Mouse (Mus musculus) induced T-regulatory cell, adult 2 months (primary cell): ENCODE measurements around the gene Med6.

Experiments used
- DNase-seq: peaks from one replicate; pipeline ENCODE4 v3.0.0-alpha.2; 2012; ENCODE audit warnings: low read depth

Med6 gene

DNA sequence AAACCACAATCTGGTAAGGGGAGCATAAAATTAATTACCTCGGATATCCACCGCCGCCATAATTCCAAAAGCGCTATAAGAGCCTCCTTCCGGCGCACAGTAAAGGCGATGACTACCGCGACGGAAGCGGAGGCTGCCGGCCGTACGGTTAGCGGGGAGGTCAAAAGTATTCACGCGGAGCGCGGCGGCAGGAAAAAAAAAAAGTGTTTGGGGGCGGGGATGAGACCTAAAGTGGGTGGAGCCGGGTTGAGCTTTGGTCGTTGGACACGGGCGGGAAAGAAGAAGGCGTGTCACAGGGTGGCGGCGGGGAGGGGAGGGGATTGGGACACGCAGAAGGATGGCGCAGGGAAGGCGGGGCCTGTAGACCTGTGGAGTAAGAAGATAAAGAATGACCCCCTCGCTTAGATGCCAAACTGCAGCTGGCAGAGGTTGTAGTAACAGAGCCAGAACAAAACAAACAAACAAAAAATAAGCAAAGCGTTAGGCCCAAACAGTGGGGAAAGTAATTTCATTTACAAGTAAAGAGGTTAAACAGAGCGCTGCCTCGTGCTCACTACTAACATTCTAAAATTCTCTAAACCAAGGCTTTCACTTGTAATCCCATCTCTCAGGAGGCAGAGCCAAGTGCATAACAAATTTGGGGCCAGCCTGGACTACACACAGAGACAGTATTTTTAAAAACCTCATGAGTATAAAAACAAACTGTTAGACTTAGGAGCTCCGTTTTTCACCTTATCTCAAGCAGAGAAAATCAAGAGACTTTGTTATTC is at the start of gene Med6:
TSS of gene Med6 (minus strand) at position 107 of the 770 bp plus-strand sequence.
- DNase-seq, result peak; percentile 98

DNA sequence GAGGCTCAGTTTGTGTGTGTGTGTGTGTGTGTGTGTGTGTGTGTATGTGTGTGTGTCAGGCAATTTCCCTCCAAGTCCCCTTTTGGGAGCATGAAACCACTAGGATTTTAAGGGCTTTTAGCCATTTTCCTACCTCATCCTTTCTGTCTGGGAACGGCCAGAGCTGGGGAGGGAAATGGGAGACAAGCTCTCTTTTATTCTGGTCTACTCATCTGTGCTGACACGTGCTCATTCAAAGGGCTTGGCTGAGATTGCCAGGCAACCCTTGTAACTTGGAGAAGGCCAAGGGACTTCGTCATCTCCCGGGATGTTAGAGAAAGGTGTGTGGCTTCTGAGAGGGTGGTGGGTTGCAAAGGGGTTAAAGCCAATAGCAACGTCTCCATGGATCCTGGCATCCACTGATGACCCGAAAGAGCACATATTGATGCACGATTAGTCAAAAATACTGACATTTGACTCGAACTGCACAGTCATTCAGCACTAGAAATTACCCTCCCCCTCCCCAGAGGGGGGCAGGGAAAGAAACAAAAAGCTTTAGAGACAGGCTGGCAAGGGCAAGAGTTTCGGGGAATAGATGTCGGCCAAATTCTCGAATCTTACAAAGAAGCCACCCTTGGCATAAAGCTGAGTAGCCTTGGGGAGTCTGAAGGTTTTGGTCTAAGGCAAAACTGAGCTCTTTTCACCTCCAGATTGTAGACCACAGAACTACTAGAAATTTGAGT is 47.7 kb upstream of the Med6 start:
- DNase-seq, result no peak

GRCm38 (mm10) chr12:81640656-81641055 is 45.8 kb upstream of the Med6 start:
- no peak for DNase-seq

DNA sequence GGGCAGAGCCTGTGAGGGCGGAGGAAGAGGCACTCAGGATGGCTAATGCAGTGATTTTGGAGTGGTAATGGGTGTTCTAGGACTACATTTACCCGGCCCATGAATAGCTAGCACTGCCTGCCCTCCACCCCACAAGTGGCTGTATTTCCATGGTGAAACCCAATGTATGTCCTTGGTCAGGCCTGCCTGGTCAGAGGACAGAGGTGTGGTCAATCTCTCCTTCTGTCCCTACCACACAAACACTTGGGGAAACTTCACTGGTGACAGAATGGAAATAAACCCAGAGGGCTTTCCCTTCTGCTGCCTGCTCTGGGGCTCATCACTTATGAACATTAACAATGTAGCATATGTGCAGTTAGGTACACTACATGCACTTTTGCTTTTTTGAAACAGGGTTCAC is 38.4 kb upstream of the Med6 start:
- no peak for DNase-seq

GRCm38 (mm10) chr12:81631661-81632401 is 37.0 kb upstream of the Med6 start:
- no peak for DNase-seq

DNA sequence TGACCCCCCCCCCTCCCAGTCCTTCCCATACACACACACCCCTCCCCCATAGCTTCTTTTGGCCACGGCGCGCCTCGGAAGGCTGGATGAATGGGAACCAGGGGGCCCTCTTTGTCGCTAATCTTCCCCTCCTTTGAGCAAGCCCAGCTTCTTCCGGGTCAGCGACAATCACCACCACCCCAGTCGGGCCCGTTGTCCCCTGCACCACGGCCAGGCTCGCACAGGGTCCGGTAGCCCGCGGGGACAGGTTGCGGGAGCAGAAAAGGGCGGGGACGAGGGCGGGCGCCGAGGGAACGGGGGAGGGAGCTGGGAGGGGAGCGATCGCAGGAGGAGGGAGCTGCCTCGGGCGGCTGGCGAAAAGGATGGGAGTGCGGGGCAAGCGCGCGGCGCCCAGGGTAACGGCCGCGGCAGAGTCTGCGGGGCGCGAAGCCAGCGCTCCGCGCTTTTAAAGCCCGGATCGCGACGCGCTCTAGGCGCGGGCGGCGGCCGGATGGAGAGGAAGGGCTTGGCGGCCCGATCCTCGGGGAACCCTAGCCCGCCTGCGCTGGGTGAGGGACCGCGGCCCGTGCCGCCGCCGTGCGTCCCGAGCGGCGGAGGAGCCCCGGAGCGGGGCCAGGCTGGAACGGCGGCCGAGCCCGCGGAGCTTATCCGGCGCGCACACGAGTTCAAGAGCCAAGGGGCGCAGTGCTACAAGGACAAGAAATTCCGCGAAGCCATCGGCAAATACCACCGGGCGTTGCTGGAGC is 36.3 kb upstream of the Med6 start, which contains the start of gene Ttc9:
TSS of gene Ttc9 (plus strand) at position 335 of the 746 bp plus-strand sequence.
- DNase-seq, result no peak

DNA sequence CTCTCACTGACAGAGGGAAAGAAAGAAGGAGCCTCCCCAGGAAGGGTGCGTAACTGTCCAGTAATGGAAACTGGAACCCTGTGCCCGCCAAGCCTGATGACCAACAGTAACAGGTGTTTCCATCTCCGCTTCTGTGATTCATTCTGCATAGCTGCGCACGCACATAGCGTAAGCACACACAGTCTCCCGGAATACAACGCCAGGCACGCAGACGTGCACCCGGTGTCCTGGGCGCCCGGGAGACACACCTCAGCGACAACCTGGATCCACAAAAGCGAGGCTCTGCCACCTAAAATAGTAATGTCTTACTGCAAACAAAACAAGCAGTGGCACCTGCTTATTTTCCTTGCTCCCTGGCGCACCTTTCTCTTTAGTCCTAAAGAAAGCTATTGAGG is 35.7 kb upstream of the Med6 start:
- DNase-seq, result no peak

DNA sequence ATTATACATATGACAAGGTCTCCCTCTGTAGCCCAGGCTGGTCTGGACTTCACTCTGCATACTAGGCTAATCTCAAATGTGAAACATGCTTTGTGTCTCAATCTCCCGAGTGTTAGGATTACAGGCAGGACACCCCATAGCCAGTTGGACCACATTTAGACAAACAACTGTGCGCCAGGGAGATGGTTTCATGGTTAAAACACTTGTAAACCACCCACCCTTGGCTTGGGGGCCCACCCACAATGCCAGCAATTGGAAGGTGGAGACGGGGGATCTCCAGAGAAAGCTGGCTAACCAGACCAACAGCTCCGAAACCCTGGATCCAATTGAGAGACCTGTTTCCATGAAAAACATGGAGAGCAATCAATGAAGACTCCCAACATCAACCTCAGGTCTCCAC is 33.3 kb upstream of the Med6 start:
- no peak for DNase-seq

- DNase-seq, result no peak
Measured at GRCm38 (mm10) chr12:81627426-81627825, 32.6 kb upstream of the Med6 start.

GRCm38 (mm10) chr12:81626226-81626861 is 31.5 kb upstream of the Med6 start:
- no peak for DNase-seq

- DNase-seq, result no peak
Measured at GRCm38 (mm10) chr12:81623377-81623776, 28.6 kb upstream of the Med6 start.

- peak; percentile 76 for DNase-seq
Measured at GRCm38 (mm10) chr12:81619302-81619701, 24.5 kb upstream of the Med6 start.

GRCm38 (mm10) chr12:81616980-81617379 is 22.2 kb upstream of the Med6 start:
- DNase-seq, result no peak

- no peak for DNase-seq
Measured at GRCm38 (mm10) chr12:81615807-81616206, 21.0 kb upstream of the Med6 start.

DNA sequence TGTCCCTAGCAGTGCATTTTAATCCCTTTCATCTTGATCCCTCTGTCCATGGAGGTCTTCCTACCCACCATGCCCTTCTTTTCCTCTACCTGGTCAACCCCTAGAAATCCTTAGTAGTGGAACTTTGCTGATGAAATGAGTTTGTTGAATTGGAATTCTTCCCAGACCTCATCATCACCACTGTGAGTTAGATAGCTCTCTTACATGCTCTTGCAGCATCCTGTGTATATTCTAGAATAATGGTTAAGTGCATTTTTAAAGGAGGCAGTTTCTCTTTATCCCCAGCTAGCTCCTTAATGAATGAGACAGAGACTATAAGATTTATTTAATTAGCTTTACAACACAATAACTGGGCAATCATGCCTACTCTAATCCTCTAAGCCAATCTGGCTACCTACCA is 14.6 kb upstream of the Med6 start:
- DNase-seq, result no peak

DNA sequence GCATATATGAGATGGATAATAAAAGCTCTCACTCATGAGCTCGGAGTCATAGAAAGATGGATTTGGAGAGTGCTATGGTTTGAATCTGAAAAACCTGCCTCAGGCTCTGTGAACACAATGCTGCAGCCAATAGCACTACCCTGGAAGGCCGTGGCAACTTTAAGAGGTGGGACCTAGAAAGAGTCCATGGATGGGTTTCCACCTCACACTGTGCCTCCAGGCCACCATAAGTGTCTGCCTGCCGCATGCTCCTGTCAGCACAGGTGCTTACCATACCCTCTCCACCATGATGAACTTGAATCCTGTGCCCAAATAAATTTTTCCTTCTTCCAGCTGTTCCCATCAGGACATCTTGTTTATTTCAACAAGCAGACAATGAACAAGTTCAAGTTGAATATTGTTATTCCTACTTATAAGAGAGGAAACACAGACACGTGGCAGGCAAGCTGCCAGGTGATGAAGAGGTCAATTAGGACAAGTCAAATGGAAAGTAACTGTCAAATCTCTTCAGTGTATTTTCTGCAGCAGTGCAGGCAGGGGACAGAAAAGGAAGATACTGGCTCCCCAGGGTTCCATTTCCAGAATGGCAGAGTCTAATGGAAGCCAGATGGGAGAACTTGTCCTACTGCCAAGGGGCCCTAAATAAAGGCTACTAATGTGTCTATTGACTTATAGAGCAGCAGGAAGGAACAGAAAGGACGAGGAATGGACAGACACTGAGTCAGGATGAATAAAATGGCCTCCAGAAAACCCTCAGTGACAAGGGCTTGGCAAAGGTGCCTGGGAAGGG is 10.4 kb upstream of the Med6 start:
- no peak for DNase-seq

DNA sequence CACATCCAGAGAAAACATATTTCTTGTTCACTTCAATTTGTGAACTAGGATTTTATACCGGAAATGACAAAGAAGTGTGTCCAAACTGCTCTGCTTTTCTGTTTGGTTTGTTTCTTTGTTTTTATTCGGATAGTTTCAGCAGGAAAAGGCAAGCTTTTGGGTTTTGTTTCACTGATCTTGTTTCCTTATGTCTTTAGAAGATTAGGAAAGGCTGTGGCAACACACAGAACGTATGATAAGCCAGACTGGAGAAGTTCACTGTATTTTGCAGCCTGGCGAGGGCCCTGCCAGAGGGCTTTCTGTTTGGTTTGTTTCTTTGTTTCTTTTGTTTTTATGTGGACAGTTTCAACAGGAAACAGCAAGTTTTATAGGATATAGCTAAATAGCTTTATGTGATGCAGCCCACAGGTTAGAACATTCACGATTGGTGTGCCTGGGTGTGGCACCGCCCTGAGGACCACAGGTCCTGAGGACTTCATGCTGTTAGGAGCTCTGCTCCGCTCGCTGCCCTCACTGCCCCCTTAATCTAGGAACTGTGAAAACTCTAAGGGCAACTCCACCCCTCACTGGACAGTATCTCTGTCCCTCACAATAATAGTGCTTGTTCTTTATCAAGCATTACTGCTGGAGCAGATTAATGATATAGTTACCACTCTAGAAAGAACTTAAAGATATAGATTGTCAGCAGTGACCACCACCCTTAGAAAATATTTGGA is 1.9 kb upstream of the Med6 start:
- DNase-seq, result peak; percentile 20

DNA sequence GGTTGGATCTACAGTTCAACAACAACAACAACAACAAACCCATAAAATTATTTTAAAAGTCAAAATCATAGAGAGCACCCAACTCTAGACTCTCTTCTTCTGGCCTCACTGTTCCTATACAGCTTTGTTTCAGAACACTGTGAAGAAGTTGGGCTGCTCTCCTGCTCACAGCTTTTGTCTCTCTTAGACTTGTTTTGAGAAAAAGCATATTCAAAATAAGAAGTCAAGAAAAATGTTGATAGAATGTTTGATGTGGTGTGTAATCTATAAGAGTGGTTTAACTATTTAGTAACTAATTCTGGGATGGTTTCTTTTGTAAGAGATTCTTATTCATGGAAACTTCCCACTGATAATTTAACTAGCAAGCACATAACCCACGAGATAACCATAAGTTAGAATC is 26.4 kb downstream of the Med6 start, which contains the start of gene Adam21:
TSS of gene Adam21 (minus strand) at position 101 of the 400 bp plus-strand sequence.
- no peak for DNase-seq

- DNase-seq, result no peak
Measured at GRCm38 (mm10) chr12:81567931-81568330, 26.9 kb downstream of the Med6 start.

DNA sequence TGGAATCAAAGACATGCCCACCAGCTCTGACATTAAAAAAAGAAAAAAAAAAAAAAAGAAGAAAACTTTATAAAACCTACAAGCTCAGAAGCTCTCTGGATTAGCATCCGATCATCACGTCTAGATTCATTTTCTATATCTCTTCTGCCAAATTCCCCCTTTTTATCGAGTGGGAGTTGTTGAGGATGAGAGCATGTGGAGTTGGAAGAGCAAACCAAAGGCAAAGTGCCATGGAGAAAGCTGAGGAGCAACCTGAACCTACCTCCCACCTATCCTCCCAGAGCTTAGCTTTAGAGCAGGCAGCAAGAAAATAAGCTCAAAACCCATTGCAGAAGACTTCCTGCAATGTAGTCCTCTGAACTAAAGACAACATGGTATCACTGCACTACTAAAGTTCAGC is 30.6 kb downstream of the Med6 start:
- no peak for DNase-seq
